Mouse (Mus musculus) midbrain, embryonic 16.5 days (tissue): ENCODE results near the gene Slc28a3. TPM values are rescaled to one million over a fixed set of nuclear protein-coding genes. Genes with fewer than 3 reads are reported as not detected.

Experiments used
- ATAC-seq: fragments of 200-750 bp; cut with Nextera tagmentation; 2 replicates; pipeline ENCODE4 v1.8.0; 2017; ENCODE audit warnings: moderate TSS enrichment
- H3K27ac ChIP-seq: fragments of 300-500 bp; sonication (generic); 2 replicates; pipeline ENCODE4 v1.5.1; 2014; ENCODE audit warnings: mild to moderate bottlenecking, low read length, mixed read lengths
- H3K27me3 ChIP-seq: fragments of 300-500 bp; sonication (generic); 2 replicates; pipeline ENCODE4 v1.6.1; 2014; ENCODE audit warnings: low read depth, low read length, mixed read lengths; ENCODE audit not compliant: control insufficient read depth, insufficient read depth
- H3K36me3 ChIP-seq: fragments of 300-500 bp; sonication (generic); 2 replicates; pipeline ENCODE4 v1.6.1; 2014; ENCODE audit warnings: mild to moderate bottlenecking, low read length, moderate library complexity, mixed read lengths; ENCODE audit not compliant: control insufficient read depth, insufficient read depth
- H3K4me1 ChIP-seq: fragments of 300-500 bp; sonication (generic); 2 replicates; pipeline ENCODE4 v1.6.1; 2014; ENCODE audit warnings: mild to moderate bottlenecking, low read length, mixed read lengths; ENCODE audit not compliant: control insufficient read depth, insufficient read depth
- H3K4me2 ChIP-seq: fragments of 300-500 bp; sonication (generic); 2 replicates; pipeline ENCODE4 v1.6.1; 2014; ENCODE audit warnings: mild to moderate bottlenecking, low read length, mixed read lengths
- H3K4me3 ChIP-seq: fragments of 300-500 bp; sonication (generic); 2 replicates; pipeline ENCODE4 v1.5.1; 2014; ENCODE audit warnings: low read depth, mild to moderate bottlenecking, low read length, moderate library complexity, mixed read lengths
- H3K9ac ChIP-seq: fragments of 300-500 bp; sonication (generic); 2 replicates; pipeline ENCODE4 v1.6.1; 2014; ENCODE audit warnings: low read depth, low read length, mixed read lengths
- H3K9me3 ChIP-seq: fragments of 300-500 bp; sonication (generic); replicated peaks from 2 replicates; pipeline ENCODE4 v1.6.1; 2014; ENCODE audit warnings: mild to moderate bottlenecking, low read length, mixed read lengths; ENCODE audit not compliant: control insufficient read depth, poor library complexity, severe bottlenecking
- WGBS: fragments of 180-500 bp; shearing (Covaris S2); extraction: QIAGEN DNeasy Blood & Tissue Kit; methylation state at CpG from one replicate; pipeline ENCODE4 v1.1.7; 2014; 5-methylcytosine and 5-hydroxymethylcytosine counted together
- polyA plus RNA-seq: library from polyadenylated mRNA; unstranded; fragments of >200 nt; fragmentation: Nextera tagmentation; extraction: Ambion mirVana; gene quantifications from 2 replicates; pipeline ENCODE4 v1.2.1, GENCODE M21; 2015

Slc28a3 gene
- not detected in 2 replicates for polyA plus RNA-seq

DNA sequence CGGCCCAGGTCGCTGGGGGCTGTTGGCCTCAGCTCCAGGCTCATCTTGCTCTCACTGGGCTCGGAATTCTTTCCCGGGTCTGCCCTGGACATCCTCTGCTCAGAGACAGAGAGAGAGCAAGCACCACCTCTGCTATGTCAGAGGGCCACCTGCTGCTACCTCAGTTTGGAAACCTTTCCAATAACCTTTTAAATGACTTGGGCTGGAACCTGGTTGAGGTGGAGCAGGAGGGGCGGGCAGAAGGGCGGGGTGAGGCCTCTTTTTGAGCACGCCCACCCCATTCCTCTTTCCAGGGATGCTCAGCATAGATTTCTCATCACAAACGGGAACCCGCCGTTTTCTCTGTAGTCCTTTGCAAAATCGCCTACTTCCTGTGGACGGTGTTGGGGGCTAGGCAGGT is at the start of gene Slc28a3:
TSS of gene Slc28a3 (minus strand) at position 162 of the 400 bp plus-strand sequence.
- no peaks in the 10 kb centered on the region for H3K9me3 ChIP-seq
- H3K36me3 ChIP-seq = no peaks in the 10 kb centered on the region
- H3K4me2 ChIP-seq = no peak within 1 kb of the TSS
- WGBS = 11% methylated on average over 12 of the region's 12 CpGs
- H3K4me3 ChIP-seq = no peak within 1 kb of the TSS
- ATAC-seq = no peak
- peaks cover 2% of the 10 kb centered on the region; the same call in 1 of the 2 replicates for H3K27me3 ChIP-seq
- H3K4me1 ChIP-seq = no peaks in the 10 kb centered on the region
- H3K27ac ChIP-seq = no peak within 1 kb of the TSS
- no peak within 1 kb of the TSS for H3K9ac ChIP-seq

DNA sequence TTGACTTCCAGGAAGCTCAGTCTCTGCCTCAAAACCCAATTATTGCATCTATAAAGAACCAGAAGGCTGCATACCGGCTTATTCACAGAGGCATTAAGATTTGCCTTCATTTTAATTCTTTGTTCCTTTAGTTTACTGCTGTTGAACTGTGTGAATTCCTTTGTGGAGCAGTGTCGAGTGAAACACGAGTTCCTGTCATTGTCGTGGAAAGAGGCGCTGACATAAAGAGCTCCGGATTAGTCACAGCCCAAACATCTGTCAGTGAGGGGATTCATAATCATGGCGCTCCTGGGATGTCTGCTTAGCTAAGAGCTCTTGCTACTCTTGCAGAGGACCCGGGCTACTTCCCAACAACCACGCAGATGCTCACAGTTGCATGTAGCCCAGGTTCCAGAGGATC is 47.3 kb upstream of the Slc28a3 start:
- H3K36me3 ChIP-seq = no peaks in the 10 kb centered on the region
- no peak overlapping the region for H3K27ac ChIP-seq
- 9% methylated on average over 9 of the region's 9 CpGs for WGBS
- H3K4me1 ChIP-seq = 0 out of 2 replicates have a peak, but pooled peaks cover 3% of the 10 kb centered on the region
- H3K27me3 ChIP-seq = no peaks in the 10 kb centered on the region
- no peaks in the 10 kb centered on the region for H3K9me3 ChIP-seq
- no peak overlapping the region for H3K4me2 ChIP-seq
- H3K9ac ChIP-seq = no peak overlapping the region
- no peak for ATAC-seq
- no peak overlapping the region for H3K4me3 ChIP-seq

DNA sequence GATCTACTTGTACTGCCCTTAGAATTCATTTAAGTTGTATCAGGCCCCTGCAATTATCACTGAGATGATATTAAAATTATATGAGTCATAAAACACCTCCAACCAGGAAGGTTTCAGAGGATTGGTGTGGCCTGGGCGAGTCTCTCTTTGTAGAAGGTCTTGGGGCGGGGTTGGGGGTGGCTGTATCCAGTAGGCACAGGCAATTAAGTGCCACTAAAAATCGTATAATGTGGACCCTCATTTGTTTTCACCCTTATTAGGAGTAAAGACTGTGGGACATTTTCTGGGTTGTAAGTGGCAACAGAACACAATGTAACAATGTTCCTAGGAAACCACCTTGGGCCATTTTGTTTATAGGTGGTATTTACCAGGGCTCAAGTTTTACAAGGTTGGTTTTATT is 46.2 kb upstream of the Slc28a3 start:
- ATAC-seq = no peak
- H3K27me3 ChIP-seq = no peaks in the 10 kb centered on the region

DNA sequence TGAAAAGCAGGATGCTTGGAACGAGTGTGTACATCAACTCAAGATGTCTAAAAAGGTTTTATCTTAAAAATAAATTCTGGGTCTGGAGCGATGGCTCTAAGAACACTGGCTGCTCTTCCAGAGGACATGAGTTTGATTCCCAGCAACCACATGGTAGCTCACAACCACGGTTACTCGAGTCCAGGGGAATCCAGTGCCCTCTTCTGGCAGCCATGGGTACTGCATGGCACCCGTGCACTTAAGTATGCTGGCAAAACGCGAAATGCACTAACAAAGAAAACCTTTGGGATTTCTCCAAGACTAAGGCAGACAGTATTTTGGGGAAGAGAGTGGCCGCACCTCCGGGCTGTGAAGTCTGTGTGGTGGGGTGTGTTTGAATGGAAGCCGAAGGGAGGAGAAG is 44.9 kb upstream of the Slc28a3 start:
- 0 out of 2 replicates have a peak, but pooled peaks cover 3% of the 10 kb centered on the region for H3K4me1 ChIP-seq
- WGBS = 83% methylated on average over 10 of the region's 10 CpGs
- H3K9me3 ChIP-seq = no peaks in the 10 kb centered on the region
- H3K4me2 ChIP-seq = no peak overlapping the region
- no peak overlapping the region for H3K27ac ChIP-seq
- no peaks in the 10 kb centered on the region for H3K27me3 ChIP-seq
- ATAC-seq = no peak
- no peak overlapping the region for H3K4me3 ChIP-seq
- no peaks in the 10 kb centered on the region for H3K36me3 ChIP-seq
- no peak overlapping the region for H3K9ac ChIP-seq

More for the DNA sequence above, 46.2 kb upstream of the Slc28a3 start:
- Histone ChIP-seq H3K27ac (no peak overlapping the region), H3K4me3 (no peak overlapping the region), H3K9me3 (no peaks in the 10 kb centered on the region), H3K4me2 (no peak overlapping the region), H3K9ac (no peak overlapping the region), H3K36me3 (no peaks in the 10 kb centered on the region), H3K4me1 (0 out of 2 replicates have a peak, but pooled peaks cover 3% of the 10 kb centered on the region)
- 95% methylated on average over 3 of the region's 3 CpGs for WGBS

DNA sequence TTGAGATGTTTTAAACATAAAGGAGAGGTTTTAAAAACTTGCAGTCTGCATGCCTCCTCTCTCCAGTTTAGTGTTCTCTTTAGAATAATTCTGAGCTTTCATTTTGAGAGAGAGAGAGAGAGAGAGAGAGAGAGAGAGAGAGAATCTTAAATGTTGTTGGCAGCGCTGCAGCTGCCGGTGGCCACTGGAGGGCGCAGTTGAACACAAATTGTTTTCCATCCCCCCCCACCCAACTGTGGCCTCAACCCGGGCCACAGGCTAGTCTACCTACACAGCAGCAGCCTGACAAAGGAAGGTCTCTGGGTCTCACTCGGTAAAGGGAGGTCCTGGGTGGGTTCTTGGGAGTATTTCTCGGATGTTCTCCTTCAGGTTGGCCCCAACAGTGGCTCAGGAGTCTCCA is 29.7 kb upstream of the Slc28a3 start:
- Histone ChIP-seq H3K9me3 (no peaks in the 10 kb centered on the region), H3K27me3 (no peaks in the 10 kb centered on the region), H3K36me3 (no peaks in the 10 kb centered on the region), H3K4me1 (no peaks in the 10 kb centered on the region), H3K4me2 (no peak overlapping the region), H3K4me3 (no peak overlapping the region), H3K27ac (no peak overlapping the region), H3K9ac (no peak overlapping the region)
- WGBS = 11% methylated on average over 6 of the region's 6 CpGs
- no peak for ATAC-seq

DNA sequence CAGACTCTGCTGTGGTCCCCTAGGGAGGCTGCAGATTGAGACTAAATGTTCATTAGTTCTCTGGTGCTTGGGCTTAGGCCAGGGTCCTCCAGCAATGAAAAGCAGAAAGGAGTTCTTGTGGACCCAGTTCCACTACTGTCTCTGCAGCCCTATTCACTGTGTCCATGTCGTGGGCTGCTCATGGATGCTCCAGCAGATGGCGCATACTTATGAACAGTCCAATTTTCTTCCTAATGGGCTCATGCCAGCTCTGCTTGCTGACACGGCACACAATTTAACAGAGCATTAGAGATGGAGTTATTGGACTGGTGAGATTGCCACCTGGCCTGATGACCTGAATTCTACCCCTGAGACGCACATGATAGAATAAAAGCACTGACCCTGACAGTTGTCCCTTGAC is 28.3 kb upstream of the Slc28a3 start:
- no peak overlapping the region for H3K4me2 ChIP-seq
- no peaks in the 10 kb centered on the region for H3K27me3 ChIP-seq
- H3K4me1 ChIP-seq = no peaks in the 10 kb centered on the region
- H3K36me3 ChIP-seq = no peaks in the 10 kb centered on the region
- 29% methylated on average over 4 of the region's 4 CpGs for WGBS
- peak; percentile 78; the same call in 1 of the 2 replicates for ATAC-seq
- H3K4me3 ChIP-seq = no peak overlapping the region
- H3K9ac ChIP-seq = no peak overlapping the region
- H3K9me3 ChIP-seq = no peaks in the 10 kb centered on the region
- no peak overlapping the region for H3K27ac ChIP-seq

DNA sequence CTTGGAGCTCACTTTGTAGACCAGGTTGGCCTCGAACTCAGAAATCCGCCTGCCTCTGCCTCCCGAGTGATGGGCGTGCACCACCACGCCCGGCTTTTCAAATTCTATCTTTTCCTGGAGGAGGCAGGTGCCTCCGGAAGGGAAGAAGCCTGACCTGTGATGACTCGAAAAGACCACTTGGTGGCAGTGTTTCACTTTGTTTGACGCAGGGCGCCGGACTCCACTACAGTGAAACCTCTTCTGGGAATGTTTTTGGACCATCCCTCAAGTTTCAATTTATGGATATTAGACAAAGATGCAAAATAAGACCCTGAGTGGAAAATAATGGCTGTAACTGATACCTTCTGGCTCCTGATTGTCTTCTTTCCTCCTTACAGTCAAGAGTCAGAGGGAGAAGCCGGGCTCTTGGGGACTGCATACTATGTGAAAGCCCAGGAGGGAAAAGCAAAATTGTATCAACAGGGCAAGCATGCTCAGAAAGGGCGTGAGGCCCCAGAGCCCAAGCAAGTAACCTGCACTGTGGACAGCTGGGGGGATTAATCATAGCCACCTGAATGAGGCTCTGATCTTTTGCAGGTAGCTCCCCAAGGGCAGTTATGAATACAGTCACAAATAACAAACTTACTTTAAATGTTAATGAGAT is 26.8 kb upstream of the Slc28a3 start:
- no peak for ATAC-seq

DNA sequence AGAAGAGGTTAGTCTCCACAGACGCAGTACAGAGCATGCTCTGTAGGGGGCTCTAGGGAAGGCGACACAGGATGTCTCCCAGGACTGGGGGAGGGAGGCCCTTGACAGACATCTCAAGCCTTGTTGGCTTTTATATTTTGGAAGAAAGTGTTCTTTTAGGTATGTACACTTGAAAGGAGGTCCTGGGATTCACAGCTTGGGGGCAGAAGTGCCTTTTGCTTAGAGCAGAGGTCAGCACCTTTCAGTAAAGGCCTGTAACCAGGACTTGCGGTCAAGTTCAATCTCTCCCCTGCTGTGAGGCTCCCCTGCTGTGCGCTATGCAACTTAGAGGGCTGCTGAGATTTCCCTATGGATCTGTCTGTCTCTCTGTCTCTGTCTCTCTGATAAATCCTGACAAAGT is 23.2 kb upstream of the Slc28a3 start:
- Histone ChIP-seq H3K27me3 (no peaks in the 10 kb centered on the region), H3K4me1 (no peaks in the 10 kb centered on the region), H3K9ac (no peak overlapping the region), H3K27ac (no peak overlapping the region), H3K4me3 (no peak overlapping the region), H3K4me2 (no peak overlapping the region), H3K36me3 (no peaks in the 10 kb centered on the region), H3K9me3 (no peaks in the 10 kb centered on the region)
- 17% methylated on average over 4 of the region's 4 CpGs for WGBS
- no peak for ATAC-seq

More for the DNA sequence above, 26.8 kb upstream of the Slc28a3 start:
- H3K27me3 ChIP-seq = no peaks in the 10 kb centered on the region
- WGBS = 11% methylated on average over 13 of the region's 13 CpGs
- H3K36me3 ChIP-seq = no peaks in the 10 kb centered on the region
- H3K4me3 ChIP-seq = no peak overlapping the region
- H3K4me2 ChIP-seq = no peak overlapping the region
- no peaks in the 10 kb centered on the region for H3K9me3 ChIP-seq
- no peak overlapping the region for H3K27ac ChIP-seq
- H3K9ac ChIP-seq = no peak overlapping the region
- no peaks in the 10 kb centered on the region for H3K4me1 ChIP-seq

DNA sequence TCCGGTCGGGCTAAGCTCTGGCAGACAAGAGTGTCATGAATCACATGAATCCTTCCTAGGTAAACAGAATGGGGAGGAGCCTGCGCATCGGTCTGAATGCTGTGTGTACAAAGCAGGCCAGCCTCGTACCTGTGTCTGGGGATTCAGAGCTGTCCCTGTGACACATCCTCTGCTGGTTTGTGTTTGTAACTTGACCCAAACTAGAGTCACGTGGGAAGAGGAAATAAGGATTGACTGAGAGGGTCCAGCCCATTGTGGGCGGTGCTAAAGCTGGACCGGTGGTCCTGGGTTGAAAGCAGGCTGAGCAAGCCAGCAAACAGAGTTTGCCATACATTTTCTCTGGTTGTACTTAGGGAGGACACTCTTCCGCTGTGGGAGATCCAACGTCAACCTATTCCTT is 20.1 kb upstream of the Slc28a3 start:
- no peak overlapping the region for H3K4me2 ChIP-seq
- 51% methylated on average over 10 of the region's 10 CpGs for WGBS

More for the DNA sequence above, 20.1 kb upstream of the Slc28a3 start:
- Histone ChIP-seq H3K9me3 (no peaks in the 10 kb centered on the region), H3K4me1 (no peaks in the 10 kb centered on the region), H3K36me3 (no peaks in the 10 kb centered on the region), H3K9ac (no peak overlapping the region), H3K4me3 (no peak overlapping the region), H3K27me3 (no peaks in the 10 kb centered on the region), H3K27ac (no peak overlapping the region)
- no peak for ATAC-seq
